Mouse (Mus musculus) lung, adult 18-20 months (tissue): ENCODE data around the gene Glt28d2.

Experiments used
- DNase-seq, 2 experiments: peaks; one replicate each; pipeline ENCODE4 v3.0.0; 2022; ENCODE audit warnings: mixed read lengths in 2 of 2

Glt28d2 gene

GRCm38 (mm10) chr3:85820839-85821548 is 66.3 kb downstream of the Glt28d2 start:
- DNase-seq: no peak
